Mouse (Mus musculus): Measurements from ENCODE around the gene 4931440F15Rik.
"Not testable (repeated sequence)": the region's sequence is repeated elsewhere in the genome, so short reads cannot be mapped to it uniquely, and the experiment has no call there.

The 4931440F15Rik gene

DNA sequence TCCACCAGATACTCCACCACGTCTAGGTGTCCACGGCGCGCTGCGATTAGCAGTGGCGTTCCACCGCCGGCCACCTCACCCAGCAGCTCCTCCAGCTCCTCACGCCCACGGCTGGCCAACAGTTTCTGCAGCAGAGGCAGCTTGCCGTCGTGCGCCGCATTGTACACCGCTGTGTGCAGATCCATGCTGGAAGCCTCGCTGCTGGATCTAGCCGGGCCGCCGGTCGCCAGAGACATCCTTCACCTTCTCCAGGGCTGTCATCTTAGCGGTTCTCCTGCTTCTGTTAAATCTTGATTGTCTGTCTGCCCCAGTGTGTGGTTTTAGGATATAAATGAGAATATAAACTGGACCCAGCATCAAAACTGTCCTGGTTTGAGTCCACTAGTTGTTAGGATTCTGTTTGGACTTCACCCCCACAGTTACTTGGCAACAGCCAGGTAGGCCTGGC lies at the start of gene 4931440F15Rik:
Gene 4931440F15Rik, minus strand, starts transcription at position 398 of the 448 bp plus-strand sequence.
- DNase-seq, result not testable (repeated sequence)

GRCm38 (mm10) chr11:29874781-29875180 lies 49.3 kb upstream of the 4931440F15Rik start:
- DNase-seq, result not testable (repeated sequence)

- no peak for DNase-seq
Measured at GRCm38 (mm10) chr11:29870174-29870573, 44.7 kb upstream of the 4931440F15Rik start.

GRCm38 (mm10) chr11:29864269-29864668 lies 38.8 kb upstream of the 4931440F15Rik start:
- no peak for DNase-seq

DNA sequence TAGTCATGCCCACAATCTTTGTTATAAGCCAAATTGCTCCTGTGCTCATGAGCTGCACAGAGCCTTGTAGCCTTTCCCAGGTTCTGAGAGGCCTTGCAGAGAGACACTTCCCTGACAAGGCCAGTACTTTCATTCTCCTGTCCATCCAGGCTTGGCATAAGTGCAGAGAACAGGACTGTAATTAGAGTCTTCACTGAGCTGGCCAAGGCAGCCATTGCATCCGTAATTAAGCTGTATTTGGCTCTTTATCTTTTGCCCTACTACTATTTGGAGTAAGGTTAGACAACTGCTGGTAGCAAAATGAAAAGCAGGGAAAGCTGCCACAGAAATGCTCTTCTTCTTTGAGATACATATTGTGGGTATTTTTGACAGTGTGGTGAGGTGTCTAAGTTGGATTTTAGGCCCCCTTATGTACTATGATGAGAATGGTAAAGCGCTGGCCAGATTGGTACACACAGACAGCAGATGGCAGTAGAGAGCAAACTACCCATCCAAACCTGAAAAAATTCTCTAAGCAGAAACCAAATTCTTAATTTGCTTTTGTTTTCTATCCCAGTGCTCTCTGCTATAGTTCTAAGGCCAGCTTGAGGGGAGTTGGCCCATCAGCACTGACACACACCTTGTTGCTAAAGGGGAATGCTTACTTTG lies 36.4 kb upstream of the 4931440F15Rik start:
- no peak for DNase-seq

GRCm38 (mm10) chr11:29861040-29861439 lies 35.6 kb upstream of the 4931440F15Rik start:
- no peak for DNase-seq

DNA sequence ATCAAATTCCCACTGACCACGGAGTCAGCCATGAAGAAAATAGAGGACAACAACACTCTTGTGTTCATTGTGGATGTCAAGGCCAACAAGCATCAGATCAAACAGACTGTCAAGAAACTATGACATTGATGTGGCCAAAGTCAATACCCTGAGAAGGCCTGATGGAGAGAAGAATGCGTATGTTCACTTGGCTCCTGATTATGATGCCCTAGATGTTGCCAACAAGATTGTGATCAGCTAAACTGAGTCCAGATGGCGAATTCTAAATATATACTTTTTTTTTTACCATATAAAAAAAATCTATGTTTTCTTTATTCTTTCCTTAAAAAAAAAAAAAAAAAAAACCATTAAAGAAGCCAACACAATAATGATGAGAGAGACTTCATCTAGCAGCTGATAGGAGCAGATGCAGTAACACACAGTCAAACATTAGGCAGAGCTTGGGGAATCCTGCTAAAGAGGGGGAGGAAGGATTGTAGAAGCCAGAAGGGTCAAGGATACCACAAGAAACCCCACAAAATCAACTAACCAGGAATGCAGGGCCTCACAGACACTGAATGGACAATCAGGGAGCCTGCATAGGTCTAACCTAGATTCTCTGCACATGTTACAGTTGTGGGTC lies 15.2 kb upstream of the 4931440F15Rik start:
- DNase-seq, result no peak

DNA sequence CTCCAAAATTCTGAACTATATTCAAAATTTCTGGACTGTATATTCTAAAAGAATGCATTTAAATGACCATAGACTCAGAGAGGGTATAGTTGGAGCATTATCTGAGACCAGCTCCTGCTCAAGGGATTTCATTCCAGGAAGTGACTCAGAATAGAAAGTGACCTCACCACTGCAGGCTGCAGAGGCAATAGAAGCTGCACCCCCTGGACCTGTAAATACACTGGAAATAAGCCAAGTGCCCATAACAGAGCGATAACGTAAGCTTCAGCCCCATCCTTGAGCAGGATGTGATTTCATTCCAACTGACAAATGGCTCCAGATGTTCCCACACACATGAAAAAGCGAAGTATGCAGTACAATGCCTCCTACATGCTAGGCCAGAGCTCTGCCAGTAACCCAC lies 14.3 kb upstream of the 4931440F15Rik start:
- no peak for DNase-seq

- DNase-seq, result no peak
Measured at GRCm38 (mm10) chr11:29837066-29837465, 11.6 kb upstream of the 4931440F15Rik start.

- no peak for DNase-seq
Measured at GRCm38 (mm10) chr11:29827729-29828128, 2.3 kb upstream of the 4931440F15Rik start.

- DNase-seq, result no peak
Measured at GRCm38 (mm10) chr11:29826001-29826400, 533 bp upstream of the 4931440F15Rik start.

DNA sequence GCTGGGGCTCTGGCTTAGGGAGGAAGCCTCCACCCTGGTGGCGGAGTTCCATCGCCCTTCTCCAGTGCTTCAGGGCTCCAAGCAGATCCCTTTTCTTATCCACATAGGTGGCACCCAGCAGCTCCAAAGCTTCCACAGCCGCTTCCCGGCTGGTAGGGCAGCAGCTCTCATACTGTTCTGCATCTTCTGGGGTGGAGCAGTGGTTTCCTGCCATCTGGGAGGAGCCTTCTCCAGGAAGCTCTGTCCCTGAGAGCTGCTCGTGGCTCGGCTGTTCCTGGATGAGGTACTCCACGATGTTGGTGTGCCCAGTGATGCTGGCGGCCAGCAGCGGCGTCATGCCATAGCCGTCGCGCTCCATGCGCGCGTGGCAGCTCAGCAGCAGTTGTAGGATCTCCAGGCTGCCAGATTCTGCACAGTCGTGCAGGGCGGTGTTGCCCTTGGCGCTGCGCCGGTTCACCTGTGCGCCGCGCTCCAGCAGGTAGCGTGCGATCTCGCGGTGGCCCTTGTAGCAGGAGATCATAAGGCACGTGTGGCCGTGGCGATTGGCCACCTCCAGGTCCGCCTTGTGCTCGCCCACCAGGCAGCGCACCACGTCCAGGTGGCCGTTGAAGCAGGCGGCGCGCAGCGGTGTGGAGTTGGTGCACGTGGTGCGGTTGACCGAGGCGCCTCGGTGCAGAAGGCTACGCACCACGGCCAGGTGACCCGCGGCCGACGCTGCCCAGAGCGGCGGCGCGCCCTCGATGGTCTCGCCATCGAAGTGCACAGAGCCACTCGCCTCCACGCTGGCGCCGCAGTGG lies 796 bp downstream of the 4931440F15Rik start:
- not testable (repeated sequence) for DNase-seq

GRCm38 (mm10) chr11:29823141-29823540 lies 2.3 kb downstream of the 4931440F15Rik start:
- DNase-seq, result no peak

GRCm38 (mm10) chr11:29815670-29816069 lies 9.8 kb downstream of the 4931440F15Rik start:
- DNase-seq, result no peak

- DNase-seq, result no peak
Measured at GRCm38 (mm10) chr11:29815261-29815660, 10.2 kb downstream of the 4931440F15Rik start.

DNA sequence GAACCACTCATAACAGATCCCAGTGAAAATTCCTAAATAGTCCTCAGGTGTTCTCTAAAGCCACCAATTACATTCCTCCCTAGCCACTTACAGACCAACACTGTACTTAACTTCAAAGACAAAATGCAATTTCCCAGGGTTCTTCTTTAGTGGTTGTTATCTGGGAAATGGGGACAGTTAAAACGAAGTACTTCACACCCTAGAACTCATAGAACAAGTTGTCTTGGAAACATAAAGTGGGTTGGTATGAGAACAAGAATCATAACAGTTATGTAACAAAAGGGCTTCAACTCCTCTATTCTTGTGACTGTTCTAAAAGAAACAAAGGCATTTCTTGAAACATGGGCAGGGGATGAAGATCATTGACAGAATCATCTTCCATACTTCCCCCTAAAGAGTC lies 12.2 kb downstream of the 4931440F15Rik start:
- no peak for DNase-seq

GRCm38 (mm10) chr11:29812475-29812874 lies 13.0 kb downstream of the 4931440F15Rik start:
- DNase-seq, result no peak

GRCm38 (mm10) chr11:29810324-29810723 lies 15.1 kb downstream of the 4931440F15Rik start:
- no peak for DNase-seq

DNA sequence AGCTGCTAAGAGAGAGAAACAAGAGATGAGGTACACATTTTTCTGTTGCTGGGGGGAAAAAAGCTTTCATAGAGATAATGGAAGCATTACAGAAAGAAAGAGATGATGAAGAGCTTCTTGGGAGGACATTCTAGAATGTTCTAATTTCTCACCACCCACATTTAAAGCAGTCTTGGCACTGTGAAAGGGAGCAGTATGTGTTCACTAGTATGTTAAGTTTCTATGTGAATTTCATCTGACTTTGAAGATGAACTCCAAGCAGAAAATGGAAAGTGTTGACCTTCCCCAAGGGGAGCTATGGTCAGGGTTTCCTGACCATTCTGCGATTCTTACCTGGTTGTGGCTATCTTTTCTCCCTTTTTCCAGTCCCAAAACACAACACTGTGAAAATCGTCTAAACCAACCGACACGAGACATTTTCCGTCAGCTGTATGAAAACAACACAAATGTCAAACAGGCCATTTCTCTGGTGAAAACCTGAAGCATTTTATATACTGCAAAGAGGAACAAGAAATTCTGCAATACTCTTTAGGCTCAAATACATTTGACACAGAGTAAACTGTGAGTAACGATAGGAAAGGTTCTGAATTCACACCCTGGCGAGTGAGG lies 16.4 kb downstream of the 4931440F15Rik start:
- DNase-seq, result no peak

- DNase-seq, result no peak
Measured at GRCm38 (mm10) chr11:29808173-29808980, 17.1 kb downstream of the 4931440F15Rik start.

GRCm38 (mm10) chr11:29807325-29807724 lies 18.1 kb downstream of the 4931440F15Rik start:
- no peak for DNase-seq
